Mouse (Mus musculus) olfactory bulb, adult 2 months (tissue): ENCODE measurements around the gene Wt1. TPM values are rescaled to one million over a fixed set of nuclear protein-coding genes. Genes with fewer than 3 reads are reported as not detected.

Experiments used
- H3K27ac ChIP-seq: fragments of 200-500 bp; 2 replicates; pipeline ENCODE4 v1.5.1; 2012; ENCODE audit warnings: low read depth, low read length; ENCODE audit not compliant: insufficient read depth
- H3K4me1 ChIP-seq: fragments of 200-500 bp; 2 replicates; pipeline ENCODE4 v1.6.1; 2012; ENCODE audit warnings: low read length; ENCODE audit not compliant: control insufficient read depth, insufficient read depth
- H3K4me3 ChIP-seq: fragments of 200-500 bp; 2 replicates; pipeline ENCODE4 v1.5.1; 2012; ENCODE audit warnings: mild to moderate bottlenecking, low read depth, low read length, moderate library complexity; ENCODE audit not compliant: insufficient read depth
- CTCF ChIP-seq: fragments of 200-500 bp; IDR thresholded peaks from 2 replicates; pipeline ENCODE4 v1.5.1; 2012; ENCODE audit warnings: low read depth, mild to moderate bottlenecking, low read length, moderate library complexity; ENCODE audit not compliant: insufficient read depth
- POLR2A ChIP-seq: fragments of 200-500 bp; IDR thresholded peaks from 2 replicates; pipeline ENCODE4 v1.6.1; 2012; ENCODE audit warnings: mild to moderate bottlenecking, low read depth, low read length, moderate library complexity; ENCODE audit not compliant: insufficient read depth
- WGBS: fragments of 180-500 bp; shearing (Covaris S2); methylation state at CpG from one replicate; pipeline ENCODE4 v1.1.7; 2018; 5-methylcytosine and 5-hydroxymethylcytosine counted together
- polyA plus RNA-seq: library from polyadenylated mRNA; stranded (reverse); fragments of >200 nt; gene quantifications from 2 replicates; pipeline ENCODE4 v1.2.4, GENCODE M21; 2012; ENCODE audit warnings: low replicate concordance; ENCODE audit not compliant: missing spikeins, insufficient read depth, insufficient read length

Gene Wt1
- polyA plus RNA-seq, 1 experiment = not detected

DNA sequence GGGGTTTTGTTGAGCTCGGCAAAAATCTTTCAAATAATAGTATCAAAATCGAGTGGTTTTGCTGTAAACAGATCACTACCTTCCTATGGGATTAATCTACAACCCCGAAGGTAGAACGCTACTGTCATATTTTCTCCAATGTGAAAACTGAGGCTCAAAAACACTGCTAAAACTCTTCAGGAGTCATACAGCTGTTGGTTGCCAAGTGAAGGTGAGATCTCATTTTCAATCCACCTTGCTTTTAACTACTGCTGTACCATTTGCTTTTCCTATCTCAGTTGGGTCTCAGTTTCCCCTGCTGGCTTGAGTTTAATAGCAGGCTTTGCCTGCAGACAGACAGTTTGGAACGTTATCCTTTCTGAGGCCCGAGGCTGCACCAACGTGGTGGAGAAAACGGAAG is 2.9 kb upstream of the Wt1 start:
- Histone ChIP-seq H3K4me1 (peaks cover 6% of the 10 kb centered on the region; the same call in 1 of the 2 replicates), H3K27ac (no peak overlapping the region), H3K4me3 (no peak overlapping the region)
- 4% methylated on average over 8 of the region's 8 CpGs for WGBS
- TF ChIP-seq POLR2A (no peak), CTCF (no peak)

DNA sequence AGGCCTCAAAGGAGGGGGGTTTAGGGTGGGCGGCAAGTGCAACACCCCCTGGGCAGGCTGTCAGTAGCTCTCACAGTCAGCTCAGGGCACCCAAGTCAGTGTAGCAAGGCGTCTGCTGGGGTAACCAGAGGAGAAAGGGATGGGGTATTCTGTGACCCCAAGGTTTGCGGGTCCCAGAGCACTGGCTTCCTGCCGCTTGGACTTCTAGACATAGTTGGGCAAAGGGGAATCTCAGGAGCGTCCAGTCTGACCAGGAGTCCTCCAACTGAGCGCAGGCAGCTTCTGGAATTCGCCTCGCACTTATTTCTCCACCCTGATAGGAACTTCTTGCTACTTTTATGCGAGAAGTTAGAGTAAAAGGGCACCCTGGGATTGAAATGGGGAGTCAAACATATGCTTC is 2.4 kb upstream of the Wt1 start:
- 4% methylated on average over 9 of the region's 9 CpGs for WGBS
- no peak for TF ChIP-seq POLR2A
- no peak for TF ChIP-seq CTCF
- no peak overlapping the region for H3K4me3 ChIP-seq
- H3K4me1 ChIP-seq = peaks cover 6% of the 10 kb centered on the region; the same call in 1 of the 2 replicates
- no peak overlapping the region for H3K27ac ChIP-seq

DNA sequence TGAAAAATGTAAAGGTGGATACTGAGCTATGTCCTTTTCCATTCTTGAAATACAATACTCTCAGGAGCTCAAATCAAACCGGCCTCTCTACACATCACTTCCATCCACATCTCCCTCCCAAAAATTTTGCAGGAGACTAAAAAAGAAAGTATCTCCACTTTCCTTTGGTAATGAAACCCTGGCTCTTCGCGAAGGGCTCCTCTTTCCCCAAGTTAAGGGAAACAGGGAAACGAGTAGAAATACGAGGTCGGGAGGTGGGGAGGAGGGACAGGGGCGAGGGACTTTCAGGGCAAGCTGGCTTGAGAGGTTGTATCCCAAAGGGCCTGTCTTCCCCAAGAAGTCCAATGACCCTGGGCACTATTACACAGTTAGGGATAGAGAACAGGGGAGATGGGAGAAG is 1.9 kb upstream of the Wt1 start:
- TF ChIP-seq POLR2A (no peak), CTCF (no peak)
- Histone ChIP-seq H3K4me1 (peaks cover 6% of the 10 kb centered on the region; the same call in 1 of the 2 replicates), H3K4me3 (no peak overlapping the region), H3K27ac (no peak overlapping the region)
- WGBS = under 1% methylated on average over 7 of the region's 7 CpGs

DNA sequence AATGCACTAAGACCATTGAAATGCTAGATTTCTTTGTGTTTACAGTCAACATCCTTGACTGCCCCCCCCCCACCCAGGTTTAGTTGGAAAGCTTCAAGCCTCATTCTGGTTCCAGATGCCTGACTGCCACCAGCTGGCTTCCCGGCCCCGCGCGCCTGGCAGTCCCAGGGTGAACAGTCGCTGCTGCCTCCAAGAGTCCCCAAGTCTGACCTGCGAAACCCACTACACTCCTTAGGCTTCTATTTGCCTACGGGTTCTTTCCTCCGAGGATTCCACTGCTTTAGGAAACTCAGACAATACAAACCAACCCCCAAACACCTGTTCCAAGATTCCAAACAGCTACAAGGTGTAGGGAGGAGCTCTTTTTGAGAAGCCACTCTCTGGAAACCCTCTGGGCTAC is 1.1 kb upstream of the Wt1 start:
- H3K4me3 ChIP-seq = no peak overlapping the region
- no peak overlapping the region for H3K27ac ChIP-seq
- WGBS = 3% methylated on average over 8 of the region's 8 CpGs
- peaks cover 6% of the 10 kb centered on the region; the same call in 1 of the 2 replicates for H3K4me1 ChIP-seq
- TF ChIP-seq POLR2A = no peak
- TF ChIP-seq CTCF = no peak

DNA sequence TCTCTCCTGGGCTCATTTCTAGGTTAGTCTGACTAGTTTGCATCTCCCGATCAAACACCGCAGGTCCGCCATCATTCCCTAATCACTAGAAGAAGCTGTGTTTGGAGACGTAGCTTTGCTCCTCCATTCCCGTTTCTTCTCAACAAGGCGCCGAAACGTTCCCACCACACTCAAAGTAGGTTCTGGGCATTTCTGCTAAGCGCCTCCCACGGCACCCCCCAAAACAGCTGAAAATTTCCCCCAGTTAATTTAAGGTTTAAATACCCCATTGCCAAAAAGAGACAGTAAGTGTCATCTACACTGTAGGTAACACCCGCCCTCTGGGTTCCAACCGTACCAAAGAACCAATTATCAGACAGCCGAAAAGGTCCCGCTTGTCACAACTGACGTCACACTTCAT is 688 bp upstream of the Wt1 start:
- WGBS = 7% methylated on average over 15 of the region's 15 CpGs

DNA sequence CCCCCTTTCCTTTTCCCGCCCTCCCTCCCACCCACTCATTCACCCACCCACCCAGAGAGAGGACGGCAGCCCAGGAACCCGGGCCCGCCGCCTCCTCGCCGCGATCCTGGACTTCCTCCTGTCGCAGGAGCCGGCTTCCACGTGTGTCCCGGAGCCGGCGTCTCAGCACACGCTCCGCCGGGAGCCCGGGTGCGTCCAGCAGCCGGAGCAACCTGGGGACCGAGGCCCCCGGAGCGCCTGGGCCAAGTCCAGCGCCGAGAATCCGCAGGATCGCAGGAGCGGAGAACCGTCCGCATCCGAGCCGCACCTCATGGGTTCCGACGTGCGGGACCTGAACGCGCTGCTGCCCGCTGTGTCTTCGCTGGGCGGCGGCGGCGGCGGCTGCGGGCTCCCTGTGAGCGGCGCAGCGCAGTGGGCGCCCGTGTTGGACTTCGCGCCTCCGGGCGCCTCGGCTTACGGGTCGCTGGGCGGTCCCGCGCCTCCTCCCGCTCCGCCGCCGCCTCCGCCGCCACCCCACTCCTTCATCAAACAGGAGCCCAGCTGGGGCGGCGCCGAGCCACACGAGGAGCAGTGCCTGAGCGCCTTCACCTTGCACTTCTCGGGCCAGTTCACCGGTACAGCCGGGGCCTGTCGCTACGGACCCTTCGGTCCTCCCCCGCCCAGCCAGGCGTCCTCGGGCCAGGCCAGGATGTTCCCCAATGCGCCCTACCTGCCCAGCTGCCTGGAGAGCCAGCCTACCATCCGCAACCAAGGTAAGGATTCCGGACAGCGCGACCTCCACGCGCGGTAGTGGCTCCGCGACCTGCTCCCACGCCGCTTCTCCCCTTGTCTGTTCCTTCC is 582 bp downstream of the Wt1 start:
- no peak overlapping the region for H3K27ac ChIP-seq
- 2% methylated on average over 92 of the region's 92 CpGs for whole genome bisulfite sequencing
- H3K4me1 ChIP-seq = peaks cover 9% of the 10 kb centered on the region; the same call in 1 of the 2 replicates
- no peak for TF ChIP-seq POLR2A
- no peak for TF ChIP-seq CTCF
- no peak overlapping the region for H3K4me3 ChIP-seq

More for the DNA sequence above, 688 bp upstream of the Wt1 start:
- TF ChIP-seq CTCF (no peak), POLR2A (no peak)
- Histone ChIP-seq H3K27ac (no peak overlapping the region), H3K4me1 (peaks cover 9% of the 10 kb centered on the region; the same call in 1 of the 2 replicates), H3K4me3 (no peak overlapping the region)

DNA sequence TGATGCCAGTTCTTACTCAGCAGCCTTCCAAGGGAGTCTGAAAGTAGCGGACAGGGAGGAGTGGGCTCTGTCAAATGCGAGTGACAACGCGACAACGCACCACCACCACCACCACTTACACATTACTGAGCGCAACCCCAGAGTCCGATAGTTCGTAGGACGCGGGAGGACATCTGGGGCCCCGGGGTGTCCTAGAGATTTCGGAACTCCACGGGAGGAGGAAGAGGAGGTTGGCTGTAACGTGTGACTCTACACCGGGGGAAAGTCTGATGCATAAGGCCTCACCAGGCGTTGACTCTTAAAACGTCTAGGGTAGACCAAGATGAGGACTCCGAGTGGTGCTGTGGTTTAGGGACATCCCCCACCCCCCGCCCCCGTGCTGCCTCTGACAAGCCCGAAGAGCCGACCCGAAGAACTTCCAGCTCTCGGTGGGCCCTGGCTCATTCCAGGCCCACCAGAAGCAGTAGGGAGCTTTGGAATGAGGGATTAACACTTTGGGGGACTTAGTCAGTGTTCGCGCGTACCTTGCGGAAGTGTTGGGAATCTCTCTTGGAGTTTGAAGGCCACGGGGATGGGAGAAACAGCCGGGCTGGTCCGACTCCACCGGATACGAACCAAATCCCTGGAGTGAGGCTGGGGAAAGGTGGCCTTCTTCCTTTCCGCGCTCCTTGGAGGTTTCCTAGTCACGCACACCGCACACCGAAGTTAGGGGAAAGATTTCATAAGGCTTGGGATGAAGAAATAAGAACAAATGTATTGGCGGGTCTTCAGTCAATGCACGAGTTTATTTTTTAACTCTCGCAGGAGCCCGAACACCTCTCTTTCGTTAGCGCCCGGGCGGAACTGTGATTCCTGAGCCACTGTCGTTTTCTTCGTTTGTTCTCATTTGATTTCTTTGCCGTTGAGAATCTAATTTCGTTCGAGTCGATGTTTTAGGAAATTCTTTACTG is 1.5 kb downstream of the Wt1 start:
- no peak for TF ChIP-seq POLR2A
- no peak for TF ChIP-seq CTCF
- peaks cover 7% of the 10 kb centered on the region; the same call in 1 of the 2 replicates for H3K4me1 ChIP-seq
- WGBS = 3% methylated on average over 52 of the region's 52 CpGs
- no peak overlapping the region for H3K4me3 ChIP-seq
- H3K27ac ChIP-seq = no peak overlapping the region

DNA sequence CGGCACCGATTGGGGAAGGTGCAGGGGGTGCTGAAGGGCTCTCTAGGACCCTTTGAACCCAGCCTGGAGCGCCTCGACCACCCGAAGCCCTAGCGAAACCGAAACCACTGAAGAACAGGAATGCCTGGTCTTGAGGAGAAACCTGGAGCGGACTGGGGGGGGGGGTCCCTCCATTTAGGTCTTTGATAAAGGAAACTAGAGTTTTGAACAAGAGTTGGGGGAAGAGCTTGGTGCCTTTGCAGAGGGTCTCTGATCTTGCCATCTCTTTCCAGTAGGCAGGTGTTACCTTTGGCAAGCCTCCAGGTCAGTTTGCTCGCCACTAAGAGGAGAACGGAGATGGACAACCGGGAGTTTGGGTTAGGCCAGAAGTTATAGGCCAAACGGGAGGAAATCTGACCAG is 2.2 kb downstream of the Wt1 start:
- Histone ChIP-seq H3K4me3 (no peak overlapping the region), H3K27ac (no peak overlapping the region), H3K4me1 (peaks cover 5% of the 10 kb centered on the region; the same call in 1 of the 2 replicates)
- TF ChIP-seq POLR2A (no peak), CTCF (no peak)
- 6% methylated on average over 12 of the region's 12 CpGs for WGBS

DNA sequence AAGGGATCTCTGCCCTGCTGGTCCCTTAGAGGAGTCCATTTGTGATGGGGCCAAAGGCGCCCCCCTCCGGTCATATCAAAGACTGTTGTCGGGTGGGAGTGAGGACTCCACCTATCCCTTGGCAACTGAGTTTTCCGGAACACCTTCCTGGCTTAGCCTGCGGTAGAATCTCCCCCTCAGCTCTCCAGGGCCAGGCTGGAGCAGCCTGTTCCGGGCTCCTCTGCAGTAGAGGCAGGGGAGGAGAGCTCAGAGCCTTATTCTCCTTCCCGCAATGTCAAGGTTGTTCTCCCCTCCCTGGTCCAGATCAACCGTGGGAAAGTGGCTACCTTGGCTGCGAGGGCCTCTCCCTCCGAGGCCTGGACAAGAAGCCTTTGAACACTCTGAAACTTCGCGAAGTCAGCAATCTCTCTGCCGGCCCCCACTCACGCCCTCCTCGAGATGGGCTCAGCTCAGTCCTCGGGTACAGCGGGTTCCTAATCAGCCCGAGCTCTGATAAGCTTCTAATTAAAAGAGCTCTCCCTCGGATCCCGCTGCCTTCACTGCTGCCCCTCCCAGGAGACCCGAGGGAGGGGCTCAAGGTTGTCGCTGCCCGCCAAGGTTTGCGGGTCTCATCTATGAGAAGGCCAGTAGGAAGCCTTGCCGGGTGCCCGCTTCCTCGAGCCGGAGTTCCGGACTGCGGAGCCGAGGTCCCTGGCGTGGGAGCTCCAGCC is 4.2 kb downstream of the Wt1 start:
- TF ChIP-seq POLR2A (no peak), CTCF (no peak)
- Histone ChIP-seq H3K27ac (no peak overlapping the region), H3K4me1 (peaks cover 5% of the 10 kb centered on the region; the same call in 1 of the 2 replicates), H3K4me3 (no peak overlapping the region)
- WGBS = 3% methylated on average over 32 of the region's 32 CpGs
